Mouse (Mus musculus) urinary bladder, adult 2 months (tissue): Measurements from ENCODE around the gene Lrrfip2. TPM values are rescaled to one million over a fixed set of nuclear protein-coding genes. Genes with fewer than 3 reads are reported as not detected.

Experiments
- DNase-seq: peaks from one replicate; pipeline ENCODE4 v3.0.0; 2022; ENCODE audit warnings: low spot score
- polyA plus RNA-seq: library from polyadenylated mRNA; depleted of rRNA; stranded (reverse); fragments of >200 nt; gene quantifications from 2 replicates; pipeline ENCODE4 v1.2.3, GENCODE M21; 2012

Gene Lrrfip2
- polyA plus RNA-seq, 1 experiment, result 53.9 TPM

DNA sequence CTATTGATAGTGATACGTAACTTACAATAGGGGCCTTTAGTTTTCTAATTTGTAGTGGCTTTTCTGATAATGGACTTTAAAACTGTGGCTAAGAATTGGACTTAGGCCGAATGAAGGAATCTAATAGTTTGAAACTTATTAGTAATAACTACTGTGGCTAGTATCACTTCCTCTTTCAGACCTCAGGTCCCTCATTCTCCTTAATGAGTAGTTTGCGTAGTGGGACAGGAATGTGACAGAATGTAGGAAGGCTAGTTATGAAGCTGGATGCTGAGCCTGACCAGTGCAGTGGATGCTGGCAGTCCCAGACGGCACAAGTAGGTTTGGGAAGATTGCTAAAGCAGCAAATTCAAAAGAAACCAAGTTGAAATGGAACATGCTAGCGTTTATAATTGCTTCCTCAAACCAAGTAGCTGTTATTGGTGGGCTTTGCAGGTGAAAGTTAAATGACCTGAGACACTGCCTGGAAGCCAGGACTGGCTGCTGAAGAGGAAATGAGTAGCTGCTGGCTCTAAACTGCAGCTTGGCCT, 103.2 kb downstream of the Lrrfip2 start:
- DNase-seq, result no peak

DNA sequence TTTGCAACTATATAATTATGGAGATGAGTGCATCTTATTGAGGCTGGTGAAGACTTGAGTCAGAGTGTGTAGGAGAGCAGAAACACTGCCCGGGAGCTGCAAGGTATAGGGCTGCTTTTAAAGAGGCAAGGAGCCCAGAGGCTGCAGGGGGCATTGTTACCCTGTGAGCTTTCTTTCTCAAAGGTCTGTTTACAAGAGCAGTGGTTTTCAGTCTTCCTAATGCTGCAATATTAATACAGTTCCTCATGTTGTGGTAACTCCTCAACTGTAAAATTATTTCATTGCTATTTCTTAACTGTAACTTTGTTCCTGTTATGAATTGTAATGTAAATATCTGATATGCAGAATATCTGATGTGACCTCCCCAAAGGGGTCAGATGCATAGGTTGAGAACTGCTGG, 104.2 kb downstream of the Lrrfip2 start:
- DNase-seq, result no peak

DNA sequence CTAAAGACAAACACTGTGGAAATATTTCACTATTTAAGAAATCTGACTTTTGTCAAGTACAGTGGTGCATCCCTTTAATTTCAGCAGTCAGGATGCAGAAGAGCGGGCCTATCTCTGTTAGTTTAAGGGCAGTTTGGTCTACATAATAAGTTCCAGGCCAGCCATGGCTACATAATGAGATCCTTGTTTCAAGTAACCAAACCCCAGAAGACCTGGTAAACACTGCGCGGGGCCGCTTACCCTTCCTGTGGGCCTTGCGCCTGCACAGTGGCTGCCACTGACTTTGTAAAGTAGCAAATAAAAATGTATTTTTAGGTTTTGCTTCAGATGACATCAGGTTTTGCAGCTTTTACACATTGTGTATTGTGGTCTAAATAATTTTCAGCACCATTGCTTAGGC, 106.0 kb downstream of the Lrrfip2 start:
- no peak for DNase-seq

DNA sequence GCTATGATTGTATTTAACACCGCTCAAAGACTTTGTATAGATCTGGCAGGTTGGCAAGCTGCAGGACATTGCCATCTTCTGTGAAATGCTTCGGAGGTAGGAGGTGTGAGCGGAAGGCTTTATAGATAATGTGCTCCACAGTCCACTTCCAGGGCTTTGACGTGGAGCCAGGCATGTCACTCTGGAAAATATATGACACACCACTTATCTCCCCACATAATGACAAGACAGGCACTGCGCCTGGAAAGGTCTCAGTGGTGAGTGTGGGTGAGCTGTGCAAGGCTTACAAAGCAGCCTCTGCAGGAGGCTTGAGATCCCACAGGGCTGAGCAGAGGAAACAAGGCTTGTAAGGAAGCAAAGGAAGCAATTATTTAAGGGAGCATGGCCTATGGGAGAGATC, 111.1 kb downstream of the Lrrfip2 start:
- no peak for DNase-seq

DNA sequence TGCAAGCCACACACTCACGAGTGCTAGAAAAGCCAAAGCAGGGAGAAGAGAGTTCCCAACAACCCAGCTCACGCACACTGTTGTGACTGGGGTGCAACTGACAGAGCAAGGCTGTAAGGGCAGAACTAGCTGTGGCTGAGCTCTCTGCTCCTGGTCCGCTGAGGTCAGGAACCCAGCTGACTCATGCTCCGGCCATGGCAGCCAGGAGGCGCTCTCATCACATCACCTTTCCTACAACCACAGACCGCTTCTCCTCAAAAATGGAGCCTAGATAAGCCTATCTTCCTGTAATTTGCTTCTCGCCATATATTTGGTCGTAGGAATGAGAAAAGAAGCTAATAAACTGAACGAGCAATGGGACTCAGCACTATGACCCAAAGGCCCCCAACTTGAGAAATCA, 117.3 kb downstream of the Lrrfip2 start:
- DNase-seq, result no peak

DNA sequence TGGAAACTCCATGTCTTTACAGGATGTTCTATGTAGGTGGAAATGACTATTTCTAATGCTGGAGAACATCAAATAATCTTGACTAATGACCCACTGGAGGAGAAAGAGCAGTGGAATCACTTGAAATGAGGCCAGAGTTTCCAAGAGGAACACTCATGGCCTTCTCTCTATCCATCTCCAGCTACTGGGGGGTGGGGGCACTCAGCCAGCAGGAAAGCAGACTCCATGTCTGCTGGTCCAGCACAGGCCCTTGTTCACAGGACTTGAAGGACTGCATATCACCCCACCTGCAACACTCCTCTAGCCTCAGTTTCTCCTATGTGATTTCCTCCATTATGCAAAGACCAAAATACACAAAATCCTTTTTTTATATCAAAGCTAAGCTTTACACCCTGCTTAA, 120.3 kb downstream of the Lrrfip2 start:
- no peak for DNase-seq

DNA sequence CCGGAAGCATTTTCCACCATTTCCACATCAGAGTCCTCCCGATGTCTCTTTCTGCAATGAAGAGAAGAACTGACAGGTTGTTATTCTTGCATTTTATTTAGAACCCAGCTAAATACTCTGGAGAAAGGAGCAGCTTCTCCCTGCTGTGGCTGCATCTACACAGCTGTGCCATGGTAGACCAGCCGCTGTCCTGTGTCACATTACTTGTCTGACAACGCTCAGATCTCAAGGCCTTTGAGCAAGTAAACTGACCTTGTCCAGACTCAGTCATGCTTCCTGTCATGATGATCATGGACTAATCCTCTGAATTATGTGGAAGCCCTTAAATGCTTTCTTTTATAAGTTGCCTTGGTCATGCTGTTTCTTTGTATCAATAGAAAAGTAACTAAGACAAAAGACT, 122.4 kb downstream of the Lrrfip2 start:
- DNase-seq, result no peak

DNA sequence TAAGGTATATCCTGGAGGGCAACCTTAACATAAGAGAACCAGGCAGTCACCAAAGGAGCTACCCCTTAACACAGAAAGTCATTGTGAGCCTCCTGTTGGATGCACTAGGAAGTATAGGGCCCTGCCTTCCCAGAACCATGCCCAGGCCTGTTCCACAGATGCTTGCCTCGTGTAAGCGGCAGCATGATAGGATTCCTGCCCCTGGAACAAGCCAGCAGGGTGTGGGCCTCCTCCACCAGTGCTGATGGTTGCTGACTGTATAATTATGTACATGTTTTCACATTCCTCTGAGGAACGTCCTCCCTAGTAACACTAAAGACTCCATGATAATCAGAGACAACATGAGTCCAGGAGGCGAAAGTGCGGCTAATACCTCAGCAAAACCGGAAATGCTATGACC, 126.0 kb downstream of the Lrrfip2 start:
- no peak for DNase-seq

DNA sequence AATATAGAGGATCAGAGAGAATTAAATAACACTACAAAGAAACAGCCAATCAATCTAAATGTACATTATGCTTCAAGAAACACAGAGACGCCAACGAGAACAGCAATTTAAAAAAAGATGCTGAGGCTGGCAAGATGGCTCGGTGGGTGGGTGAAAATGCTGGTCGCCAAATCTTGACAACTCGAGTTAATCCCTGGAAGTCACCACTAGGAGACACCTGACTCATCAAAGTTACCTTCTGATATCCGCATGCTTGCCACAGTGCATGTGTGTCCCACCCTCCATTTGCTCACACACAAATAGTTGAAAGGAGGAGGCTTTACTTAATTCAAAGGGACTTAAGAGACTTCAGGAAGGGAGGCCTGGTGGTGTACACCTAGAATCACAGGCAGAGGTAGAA, 128.2 kb downstream of the Lrrfip2 start:
- DNase-seq, result no peak

DNA sequence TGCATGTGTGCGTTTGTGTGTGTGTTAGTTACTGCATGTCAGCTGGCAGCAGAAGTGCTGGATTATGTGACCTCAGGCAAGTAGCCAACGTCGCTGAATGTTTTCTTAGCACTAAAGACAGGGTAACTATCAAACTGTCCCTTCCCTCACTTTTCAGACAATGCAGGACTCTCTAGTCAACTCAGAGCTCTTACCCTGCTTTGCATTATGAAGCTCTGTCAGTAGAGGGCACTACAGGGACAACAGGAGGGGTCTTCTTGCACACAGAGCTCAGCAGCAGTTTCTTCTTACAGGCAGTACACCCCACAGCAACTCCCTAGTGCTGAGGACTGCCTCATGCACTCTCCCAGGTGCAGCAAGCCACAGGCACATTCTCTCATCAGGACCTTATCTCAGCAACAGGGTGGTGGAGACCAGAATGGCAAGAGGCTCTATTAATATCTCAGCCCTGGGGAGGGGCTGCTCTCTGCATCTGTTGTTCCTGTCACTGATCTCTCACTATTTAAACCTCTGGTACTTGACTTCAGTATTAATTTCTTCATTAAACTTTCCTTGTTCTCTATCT, 130.4 kb downstream of the Lrrfip2 start:
- DNase-seq, result no peak

DNA sequence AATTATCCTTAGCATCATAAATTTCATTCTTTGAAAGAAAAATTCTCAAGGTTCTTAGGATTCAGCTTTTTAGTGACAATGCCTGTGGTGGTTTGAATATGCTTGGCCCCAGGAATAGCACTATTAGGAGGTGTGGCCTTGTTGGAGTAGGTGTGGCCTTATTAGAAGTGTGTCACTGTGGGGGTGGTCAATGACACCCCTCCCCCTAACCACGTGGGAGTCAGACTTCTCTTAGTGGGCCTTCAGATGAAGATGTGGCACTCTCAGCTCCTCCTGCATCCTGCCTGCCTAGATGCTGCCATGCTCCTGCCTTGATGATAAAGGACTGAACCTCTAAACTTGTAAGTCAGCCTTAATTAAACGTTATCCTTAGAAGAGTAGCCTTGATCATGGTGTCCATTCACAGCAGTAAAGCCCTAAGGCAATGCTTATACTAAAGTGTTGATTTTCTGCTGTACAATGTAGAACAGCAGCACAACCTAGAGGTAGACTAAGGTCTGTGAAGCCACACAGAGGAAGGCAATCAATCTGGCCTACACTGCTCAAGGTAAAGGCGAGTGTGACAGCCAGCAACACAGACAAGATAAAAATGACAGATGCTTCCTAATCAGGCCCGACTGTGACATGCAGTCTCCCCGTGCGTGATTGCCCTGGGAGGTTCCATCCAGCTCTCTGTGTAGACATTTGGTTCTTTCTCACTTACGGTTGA, 134.9 kb downstream of the Lrrfip2 start:
- no peak for DNase-seq

DNA sequence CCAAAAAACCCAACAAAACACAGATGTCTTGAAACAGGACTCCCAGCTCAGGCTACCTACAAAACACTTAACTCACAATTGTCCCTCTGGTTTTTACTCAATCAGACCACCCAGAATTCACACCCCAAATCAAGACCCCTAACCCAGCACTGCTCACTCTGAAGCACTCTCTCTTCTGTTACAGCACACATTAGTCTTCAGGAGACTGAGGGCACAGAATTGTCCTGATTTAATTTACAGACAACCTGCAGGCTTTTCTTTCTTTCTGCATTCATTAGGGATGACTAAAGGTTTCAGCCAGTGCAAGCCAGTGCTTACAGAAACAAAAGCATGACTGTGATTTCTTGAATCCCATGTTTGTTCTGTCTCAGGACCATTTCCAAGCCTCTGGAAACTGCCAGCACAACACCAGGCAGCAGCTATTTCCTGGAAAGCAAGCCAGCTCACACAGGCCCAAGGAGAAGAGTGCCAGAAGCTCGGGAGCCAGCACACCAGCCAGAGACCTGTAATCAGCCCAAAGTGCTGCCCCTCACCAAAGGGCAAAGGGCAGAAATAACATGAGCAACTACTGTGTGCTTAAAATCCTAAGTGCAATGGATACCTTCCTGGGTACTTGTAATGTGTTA, 143.1 kb downstream of the Lrrfip2 start:
- DNase-seq, result no peak

DNA sequence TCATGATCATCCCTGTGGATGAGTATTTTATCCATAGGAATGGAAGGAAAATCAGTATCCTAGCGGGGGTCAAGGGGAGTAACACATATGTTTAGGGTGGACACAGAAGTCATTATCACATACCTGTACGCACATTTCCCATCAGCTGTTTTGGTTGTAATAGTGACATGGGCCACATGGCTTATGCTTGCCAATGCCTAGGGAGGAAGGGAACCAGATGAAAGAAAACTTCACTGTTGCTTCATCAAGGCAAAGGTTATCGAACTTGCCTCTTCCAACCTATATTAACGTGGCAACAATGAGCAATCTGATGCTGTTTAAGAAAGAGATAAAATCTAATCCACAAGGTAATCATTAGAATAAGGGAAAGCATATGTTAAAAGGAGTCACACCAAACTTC, 144.0 kb downstream of the Lrrfip2 start:
- DNase-seq, result no peak

DNA sequence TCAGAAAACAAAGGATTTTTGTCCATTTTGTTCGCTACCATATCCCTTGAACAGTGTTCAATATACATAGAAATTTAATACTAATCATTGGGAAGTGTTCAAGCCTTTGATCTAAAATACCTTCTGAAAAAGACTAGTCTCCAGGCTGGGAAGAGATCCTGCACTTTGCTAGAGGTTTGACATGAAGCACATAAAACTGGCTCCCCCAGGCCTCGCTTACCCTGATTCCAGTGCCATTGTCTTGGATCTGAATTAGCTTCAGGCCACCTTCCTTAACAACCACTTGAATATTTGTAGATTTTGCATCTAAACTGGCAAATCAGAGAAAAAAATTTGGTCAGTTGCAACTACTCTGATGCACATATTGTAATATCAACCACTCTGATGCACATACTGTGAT, 150.6 kb downstream of the Lrrfip2 start:
- DNase-seq, result no peak

DNA sequence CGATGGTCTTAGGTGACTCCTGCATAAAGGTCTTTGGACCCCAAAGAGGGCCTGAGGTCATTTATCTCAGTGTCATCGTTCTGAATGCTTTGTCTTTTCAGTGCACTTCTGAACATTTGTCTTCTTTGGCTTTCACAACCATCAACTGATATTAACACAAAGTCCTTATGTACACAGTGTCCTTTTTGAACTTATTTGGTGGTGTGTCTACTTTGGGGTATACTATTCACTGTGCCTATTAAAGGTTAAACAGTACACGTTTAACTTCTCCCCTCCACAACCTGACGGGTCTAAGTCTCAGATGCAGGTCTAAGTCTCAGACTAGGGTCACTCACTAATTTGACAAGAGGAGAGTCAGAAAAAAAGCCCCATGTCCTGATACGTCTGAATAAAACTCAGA, 153.2 kb downstream of the Lrrfip2 start:
- DNase-seq, result no peak

DNA sequence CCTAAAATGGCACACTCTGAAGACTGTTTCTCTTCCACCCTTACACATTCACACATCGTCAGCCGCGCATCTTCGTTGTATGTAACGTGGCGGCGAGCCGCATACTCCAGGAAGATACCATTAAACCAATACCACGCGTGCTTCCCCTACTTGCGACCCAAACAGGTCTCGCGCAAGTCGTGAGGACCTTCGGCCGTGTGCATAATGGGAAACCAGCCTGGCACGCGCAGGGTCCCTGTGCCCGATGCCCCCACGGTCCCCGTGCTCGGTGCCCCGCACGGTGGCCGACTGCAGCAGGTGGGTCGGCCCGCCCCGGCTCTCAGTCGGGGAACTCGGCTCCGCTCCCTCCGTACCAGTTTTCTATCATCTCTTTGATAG, 153.7 kb downstream of the Lrrfip2 start:
- no peak for DNase-seq

DNA sequence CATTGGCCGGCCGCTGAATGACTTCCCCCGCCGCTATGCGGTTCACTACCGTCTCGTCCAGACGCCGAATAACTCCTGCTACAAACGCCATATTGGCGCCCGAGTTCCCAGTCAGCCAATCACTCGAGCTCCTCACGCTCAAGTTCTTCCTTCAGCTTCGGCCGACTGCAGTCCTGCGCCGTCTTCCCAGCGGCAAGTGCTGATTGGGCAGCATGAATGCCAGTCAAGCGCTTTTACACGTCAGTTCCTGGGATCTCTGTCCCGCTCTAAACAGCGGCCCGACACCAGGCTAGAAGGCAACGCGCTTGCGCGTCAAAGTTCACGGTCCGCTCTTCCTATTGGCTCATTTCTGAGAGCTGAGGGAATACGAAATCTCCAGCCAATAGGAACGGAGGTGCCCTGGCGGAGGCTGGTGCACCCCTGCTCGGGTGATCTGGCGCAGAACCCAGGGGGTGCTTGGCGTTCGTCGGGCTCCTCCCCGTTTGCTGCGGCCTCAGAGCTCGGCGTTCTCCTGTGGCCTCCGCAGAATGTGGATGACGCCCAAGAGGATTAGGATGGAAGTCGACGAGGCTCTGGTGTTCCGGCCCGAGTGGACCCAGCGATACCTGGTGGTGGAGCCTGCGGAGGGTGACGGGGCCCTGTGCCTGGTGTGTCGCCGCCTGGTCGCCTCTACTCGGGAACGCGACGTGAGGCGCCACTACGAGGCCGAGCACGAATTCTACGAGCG, 154.2 kb downstream of the Lrrfip2 start, which contains the start of the genes Mlh1 and Epm2aip1:
TSS of gene Mlh1 (minus strand) at position 358 of the 727 bp plus-strand sequence.
TSS of gene Epm2aip1 (plus strand) at position 496 of the 727 bp plus-strand sequence.
- DNase-seq, result peak; percentile 97

DNA sequence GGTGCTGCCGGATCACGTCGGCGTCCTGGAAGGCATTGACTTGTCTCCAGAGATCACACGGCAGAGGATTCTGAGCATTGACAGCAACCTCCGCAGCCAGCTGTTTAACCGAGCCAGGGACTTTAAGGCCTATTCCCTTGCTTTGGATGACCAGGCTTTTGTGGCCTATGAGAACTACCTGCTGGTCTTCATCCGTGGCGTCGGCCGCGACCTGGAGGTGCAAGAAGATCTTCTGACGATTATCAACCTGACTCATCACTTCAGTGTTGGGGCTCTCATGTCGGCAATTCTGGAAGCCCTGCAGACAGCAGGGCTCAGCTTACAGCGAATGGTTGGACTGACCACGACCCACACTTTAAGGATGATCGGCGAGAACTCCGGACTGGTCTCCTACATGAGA, 155.0 kb downstream of the Lrrfip2 start:
- no peak for DNase-seq

DNA sequence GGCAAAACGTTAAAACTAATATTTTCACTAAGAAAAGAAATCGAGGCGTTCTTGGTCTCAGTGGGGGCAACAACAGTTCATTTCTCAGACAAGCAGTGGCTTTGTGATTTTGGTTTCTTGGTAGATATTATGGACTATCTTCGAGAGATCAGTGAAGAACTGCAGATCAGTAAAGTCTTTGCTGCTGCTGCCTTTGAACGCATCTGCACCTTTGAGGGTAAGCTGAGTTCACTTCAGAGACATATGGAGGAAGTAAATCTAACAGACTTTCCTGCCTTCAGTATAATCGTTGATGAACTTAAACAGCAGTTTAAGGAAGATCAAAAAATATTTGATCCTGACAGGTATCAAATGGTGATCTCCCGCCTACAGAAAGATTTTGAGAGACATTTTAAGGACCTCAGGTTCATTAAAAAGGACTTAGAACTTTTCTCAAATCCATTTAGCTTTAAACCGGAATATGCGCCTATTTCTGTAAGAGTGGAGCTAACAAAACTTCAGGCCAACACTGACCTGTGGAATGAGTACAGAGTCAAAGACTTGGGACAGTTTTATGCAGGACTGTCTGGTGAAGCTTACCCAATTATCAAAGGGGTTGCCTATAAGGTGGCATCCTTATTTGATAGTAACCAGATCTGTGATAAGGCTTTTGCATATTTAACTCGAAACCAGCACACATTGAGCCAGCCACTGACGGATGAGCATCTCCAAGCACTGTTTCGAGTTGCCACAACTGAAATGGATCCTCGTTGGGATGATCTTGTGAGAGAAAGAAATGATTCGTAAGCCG, 155.8 kb downstream of the Lrrfip2 start:
- no peak for DNase-seq

DNA sequence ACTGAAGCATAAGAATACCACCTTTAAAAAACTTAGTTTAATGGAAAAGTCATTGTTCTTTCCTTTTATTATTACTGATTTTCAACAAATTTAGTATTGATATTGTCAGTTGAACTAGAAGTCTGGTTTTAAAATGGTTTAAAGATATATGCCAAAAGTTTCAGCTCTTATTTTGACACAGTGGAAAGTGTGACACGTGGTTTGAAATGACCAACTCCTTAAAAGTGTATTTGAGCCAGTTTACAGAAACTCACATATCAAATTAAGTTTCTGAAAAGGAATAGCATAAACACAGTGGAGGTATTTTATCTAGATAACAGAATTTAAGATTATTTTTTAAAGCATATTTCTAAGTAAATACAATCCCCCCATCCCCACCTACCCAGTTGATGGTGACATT, 156.6 kb downstream of the Lrrfip2 start:
- no peak for DNase-seq

DNA sequence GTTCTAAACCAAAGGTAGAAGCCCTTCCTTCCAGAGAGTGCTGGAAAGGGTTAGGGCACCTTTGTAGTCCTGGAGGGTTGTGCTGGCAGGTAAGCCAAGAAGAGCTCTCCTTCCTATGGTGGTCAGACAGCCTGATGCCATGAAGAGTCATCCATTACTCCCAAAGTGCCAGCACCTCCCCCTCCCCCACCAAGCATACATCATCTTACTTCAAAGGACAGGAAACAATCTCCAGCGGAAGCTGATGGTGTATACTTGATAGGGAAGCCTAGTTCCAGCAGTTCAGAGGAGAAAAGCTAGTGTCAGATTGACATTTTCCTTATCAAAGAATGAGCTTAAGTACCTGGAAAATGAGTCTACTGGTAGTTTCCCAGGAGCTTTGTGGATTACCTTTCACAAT, 157.8 kb downstream of the Lrrfip2 start:
- DNase-seq, result no peak
